Mouse (Mus musculus): ENCODE results near the gene Magel2. TPM values are rescaled to one million over a fixed set of nuclear protein-coding genes. Genes with fewer than 3 reads are reported as not detected.

The Magel2 gene
- polyA plus RNA-seq, 1 experiment from 2014 or later: 0.08 TPM

DNA sequence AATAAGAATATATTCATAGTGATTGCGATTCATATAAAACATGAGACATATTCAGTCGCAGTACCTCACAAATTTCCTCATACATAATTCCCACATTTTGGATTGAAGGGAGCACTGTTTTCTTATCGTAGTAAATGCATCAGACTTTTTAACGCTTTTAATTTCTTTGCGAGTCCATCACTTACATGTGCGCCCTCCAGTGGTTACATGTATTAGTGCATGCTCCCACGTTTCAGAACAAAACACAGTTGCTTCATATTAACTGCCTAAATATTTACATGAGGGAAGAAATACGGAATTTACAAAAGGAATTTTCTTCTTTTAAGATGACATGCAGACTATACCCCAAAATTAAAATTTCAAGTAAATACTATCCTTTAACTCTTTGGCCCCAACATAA lies 51.5 kb downstream of the Magel2 start:
- 21% methylated on average over 8 of the region's 8 CpGs for WGBS (ENCODE audit: insufficient replicate concordance)
- no peak for ATAC-seq

More for the DNA sequence above, 51.5 kb downstream of the Magel2 start:
- H3K27me3 ChIP-seq (replicated peaks): no peaks in the 10 kb centered on the region
- no peaks in the 10 kb centered on the region for H3K36me3 ChIP-seq
- H3K4me2 ChIP-seq: no peak overlapping the region
- H3K9ac ChIP-seq: no peak overlapping the region
- no peak overlapping the region for H3K27ac ChIP-seq
- no peak overlapping the region for H3K4me3 ChIP-seq
- H3K9me3 ChIP-seq (replicated peaks): no peaks in the 10 kb centered on the region
- no peaks in the 10 kb centered on the region for H3K4me1 ChIP-seq

Other genes starting within 250 kb of the Magel2 start
- gene Ndn, start 30.4 kb upstream of the Magel2 start, polyA plus RNA-seq (2016; fragmentation: Nextera tagmentation; extraction: Ambion mirVana): 11.2 and 11.3 TPM in 2 replicates
- gene Mkrn3, start 43.1 kb downstream of the Magel2 start, polyA plus RNA-seq (2016; fragmentation: Nextera tagmentation; extraction: Ambion mirVana): 1.1 and 1.4 TPM in 2 replicates
- gene Peg12, start 87.5 kb downstream of the Magel2 start, polyA plus RNA-seq (2016; fragmentation: Nextera tagmentation; extraction: Ambion mirVana): 6.2 TPM in 2 replicates